Mouse (Mus musculus) erythroblast, embryonic 14.5 days (primary cell): ENCODE results near the gene Glyctk.

Experiments
- GATA1 ChIP-seq: IDR thresholded peaks from 2 replicates; pipeline ENCODE4 v1.6.1; 2012; ENCODE audit warnings: low read length, inconsistent platforms, mixed read lengths
- TAL1 ChIP-seq: IDR thresholded peaks from 3 replicates; pipeline ENCODE4 v1.6.1; 2012; ENCODE audit warnings: low read length, inconsistent platforms, mixed read lengths

- TF ChIP-seq GATA1 (no peak), TAL1 (no peak)
These were observed 10.0 kb downstream of the Glyctk start for GRCm38 (mm10) chr9:106147851-106148431.
